Mouse (Mus musculus): Measurements from ENCODE around the gene Hpse2. TPM values are rescaled to one million over a fixed set of nuclear protein-coding genes. Genes with fewer than 3 reads are reported as not detected.

Gene Hpse2
- polyA plus RNA-seq, 1 experiment from 2014 or later, result 0.08 TPM

DNA sequence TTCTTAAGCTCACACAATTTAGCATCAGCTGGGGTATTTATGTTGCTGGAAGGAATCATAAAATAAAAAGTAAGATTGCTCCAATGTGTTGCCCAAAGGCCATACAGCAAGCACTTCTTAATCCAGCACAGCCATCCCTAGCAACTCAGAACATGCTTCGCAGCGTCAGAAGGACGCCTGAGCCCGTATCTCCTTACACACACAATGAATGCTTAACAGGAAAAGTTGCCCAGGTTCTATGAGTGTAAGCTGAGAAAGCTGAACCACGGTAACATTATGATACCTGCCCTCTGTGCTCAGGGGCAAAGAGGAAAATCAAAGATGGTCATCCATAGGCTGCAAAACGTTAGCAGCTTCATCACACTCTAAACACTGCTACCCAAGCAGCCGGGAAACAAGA lies 241.3 kb downstream of the Hpse2 start:
- Histone ChIP-seq H3K27me3 (no peaks in the 10 kb centered on the region), H3K9me3 (no peaks in the 10 kb centered on the region), H3K4me2 (no peak overlapping the region), H3K4me3 (no peak overlapping the region), H3K27ac (replicated peaks) (no peak overlapping the region), H3K9ac (no peak overlapping the region), H3K36me3 (no peaks in the 10 kb centered on the region), H3K4me1 (replicated peaks) (no peaks in the 10 kb centered on the region)
- WGBS, result 79% methylated on average over 7 of the region's 7 CpGs
- no peak for ATAC-seq (ENCODE audit: low read depth)

DNA sequence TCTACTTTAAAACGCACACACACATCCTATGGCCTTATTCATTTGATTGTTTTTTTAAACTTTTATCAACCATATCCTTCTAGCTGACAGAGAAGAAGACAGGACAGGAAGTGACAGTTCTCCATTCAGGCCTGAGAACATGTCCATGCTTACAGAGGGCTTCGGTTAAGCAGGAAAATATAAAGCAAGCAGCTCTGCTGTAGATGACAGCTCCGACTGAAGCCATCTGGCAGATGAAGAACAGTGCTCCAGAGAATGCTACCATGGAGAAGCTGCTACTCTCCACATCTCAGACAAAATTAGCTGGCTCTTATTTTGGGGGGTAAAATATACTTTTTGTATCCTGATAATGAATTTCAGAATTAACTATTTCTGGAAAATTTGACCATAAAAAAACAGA lies 246.5 kb downstream of the Hpse2 start:
- 85% methylated on average over 3 of the region's 3 CpGs for WGBS
- no peak overlapping the region for H3K4me2 ChIP-seq
- ATAC-seq (ENCODE audit: low read depth), result no peak
- no peak overlapping the region for H3K27ac ChIP-seq (replicated peaks)
- no peak overlapping the region for H3K9ac ChIP-seq
- H3K9me3 ChIP-seq, result no peaks in the 10 kb centered on the region
- no peaks in the 10 kb centered on the region for H3K4me1 ChIP-seq (replicated peaks)
- no peak overlapping the region for H3K4me3 ChIP-seq
- H3K36me3 ChIP-seq, result no peaks in the 10 kb centered on the region
- no peaks in the 10 kb centered on the region for H3K27me3 ChIP-seq

DNA sequence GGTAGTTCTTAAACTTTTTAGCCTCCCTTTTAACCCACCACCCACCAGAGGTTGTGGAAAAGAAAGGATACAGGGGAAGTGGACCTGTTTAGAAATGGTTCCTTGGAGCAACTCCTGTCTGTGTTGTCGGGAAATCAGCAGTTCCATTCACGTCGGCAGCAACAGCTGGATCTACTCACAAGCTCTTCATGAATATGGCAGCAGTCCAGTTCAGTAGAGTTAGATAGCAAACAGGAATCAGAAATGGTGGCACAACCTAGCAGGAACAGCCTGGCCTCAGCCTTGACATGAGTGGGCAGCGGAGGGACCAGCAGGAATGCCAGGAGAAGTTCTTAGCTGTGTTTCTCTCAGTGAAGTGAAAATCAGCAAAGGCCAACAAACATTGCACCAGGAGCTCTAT lies 278.4 kb downstream of the Hpse2 start:
- Histone ChIP-seq H3K4me3 (no peak overlapping the region), H3K27me3 (no peaks in the 10 kb centered on the region), H3K36me3 (no peaks in the 10 kb centered on the region), H3K9me3 (peaks cover 5% of the 10 kb centered on the region), H3K9ac (no peak overlapping the region), H3K4me1 (replicated peaks) (no peaks in the 10 kb centered on the region), H3K27ac (replicated peaks) (no peak overlapping the region), H3K4me2 (no peak overlapping the region)
- ATAC-seq (ENCODE audit: low read depth), result no peak
- WGBS, result 95% methylated on average over 4 of the region's 4 CpGs

DNA sequence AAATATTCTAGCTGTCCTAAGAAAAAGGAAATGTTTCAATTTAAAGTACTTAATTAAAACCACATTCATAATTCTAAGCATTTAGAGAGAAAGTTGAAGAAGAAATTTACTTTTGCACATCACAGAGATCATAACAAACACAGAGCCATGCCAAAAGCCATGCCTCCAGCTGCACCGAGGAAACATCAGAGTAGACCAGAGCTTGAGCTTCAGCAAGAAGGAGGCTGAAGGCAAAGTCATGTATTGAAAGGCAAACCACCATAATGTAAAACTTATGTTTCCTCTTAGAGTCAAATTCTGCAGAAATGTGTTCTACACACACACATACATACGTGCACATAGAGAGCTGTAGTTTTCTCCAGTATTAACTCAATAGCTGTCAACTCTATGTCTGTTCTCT lies 291.2 kb downstream of the Hpse2 start:
- no peak overlapping the region for H3K4me3 ChIP-seq
- WGBS, result 89% methylated on average over 2 of the region's 2 CpGs
- ATAC-seq (ENCODE audit: low read depth), result no peak
- H3K9ac ChIP-seq, result no peak overlapping the region
- no peaks in the 10 kb centered on the region for H3K4me1 ChIP-seq (replicated peaks)
- H3K4me2 ChIP-seq, result no peak overlapping the region
- H3K9me3 ChIP-seq, result no peaks in the 10 kb centered on the region
- H3K27me3 ChIP-seq, result no peaks in the 10 kb centered on the region
- H3K27ac ChIP-seq (replicated peaks), result no peak overlapping the region
- H3K36me3 ChIP-seq, result no peaks in the 10 kb centered on the region

DNA sequence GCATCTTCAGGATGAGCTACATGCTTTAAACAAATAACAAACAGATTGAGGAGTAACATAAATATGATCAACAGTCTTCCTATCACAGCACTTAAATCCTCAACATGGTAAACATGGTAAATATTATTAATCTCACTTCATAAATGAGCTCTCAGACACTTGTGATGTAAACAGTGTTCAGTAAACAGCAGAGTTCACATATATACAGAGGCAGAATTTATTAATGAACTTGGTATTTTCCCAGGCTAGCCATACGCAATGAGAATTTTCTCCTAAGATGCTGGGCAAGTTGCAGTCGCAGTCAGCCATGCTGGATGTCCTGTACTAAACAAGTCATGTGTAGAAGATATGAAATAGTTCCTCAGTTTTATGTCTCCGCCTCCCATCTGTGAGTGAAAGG lies 300.9 kb downstream of the Hpse2 start:
- Histone ChIP-seq H3K4me1 (replicated peaks) (no peaks in the 10 kb centered on the region), H3K4me2 (no peak overlapping the region), H3K36me3 (no peaks in the 10 kb centered on the region), H3K9ac (no peak overlapping the region), H3K4me3 (no peak overlapping the region), H3K27me3 (no peaks in the 10 kb centered on the region), H3K27ac (replicated peaks) (no peak overlapping the region), H3K9me3 (no peaks in the 10 kb centered on the region)
- ATAC-seq (ENCODE audit: low read depth), result no peak
- 91% methylated on average over 3 of the region's 3 CpGs for WGBS

DNA sequence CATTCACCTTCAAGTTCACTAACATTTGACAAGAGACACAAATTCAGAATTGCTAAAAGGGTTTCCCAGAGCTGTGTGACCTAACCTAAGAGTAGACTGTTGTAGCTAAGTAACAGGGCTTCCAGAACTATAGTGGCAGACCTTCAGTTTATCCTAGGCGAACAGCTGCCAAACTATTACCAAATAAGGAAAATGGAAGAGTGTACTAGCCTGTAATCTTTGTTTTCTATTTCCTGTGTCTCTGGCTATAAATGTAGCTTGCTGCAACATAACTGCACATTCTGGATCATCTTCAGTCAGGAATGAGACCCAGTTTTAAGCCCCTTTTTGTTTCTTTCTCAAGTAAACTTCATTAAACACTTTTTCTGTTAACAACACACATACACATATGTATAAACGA lies 324.0 kb downstream of the Hpse2 start:
- ATAC-seq (ENCODE audit: low read depth), result no peak
- no peak overlapping the region for H3K9ac ChIP-seq
- H3K27ac ChIP-seq (replicated peaks), result no peak overlapping the region
- H3K4me1 ChIP-seq (replicated peaks), result no peaks in the 10 kb centered on the region
- no peaks in the 10 kb centered on the region for H3K9me3 ChIP-seq
- no peaks in the 10 kb centered on the region for H3K36me3 ChIP-seq
- no peak overlapping the region for H3K4me2 ChIP-seq
- WGBS, result 84% methylated on average over 2 of the region's 2 CpGs
- H3K4me3 ChIP-seq, result no peak overlapping the region
- no peaks in the 10 kb centered on the region for H3K27me3 ChIP-seq

DNA sequence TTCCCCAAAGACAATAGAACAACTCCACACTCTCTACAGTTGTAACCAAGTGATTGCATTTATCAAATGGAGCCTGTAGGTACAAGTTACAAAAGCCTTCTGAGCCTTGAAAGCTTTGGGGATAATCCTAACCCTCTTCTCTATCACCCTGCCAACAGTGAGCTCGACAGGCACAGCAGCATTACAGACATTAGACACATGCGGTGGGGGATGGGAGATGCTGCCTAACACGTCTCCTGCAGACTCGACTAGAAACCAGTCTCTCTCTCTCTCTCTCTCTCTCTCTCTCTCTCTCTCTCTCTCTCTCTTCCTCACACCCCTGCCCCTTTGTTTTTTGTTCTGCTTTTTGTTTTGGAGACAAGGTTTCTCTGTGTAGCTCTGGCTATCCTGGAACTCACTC lies 343.6 kb downstream of the Hpse2 start:
- H3K36me3 ChIP-seq, result no peaks in the 10 kb centered on the region
- ATAC-seq (ENCODE audit: low read depth), result no peak
- no peak overlapping the region for H3K9ac ChIP-seq
- no peak overlapping the region for H3K4me3 ChIP-seq
- H3K4me1 ChIP-seq (replicated peaks), result no peaks in the 10 kb centered on the region; the same call in 1 of the 2 replicates
- 49% methylated on average over 4 of the region's 4 CpGs for WGBS
- no peaks in the 10 kb centered on the region for H3K9me3 ChIP-seq
- H3K4me2 ChIP-seq, result no peak overlapping the region
- no peaks in the 10 kb centered on the region for H3K27me3 ChIP-seq
- H3K27ac ChIP-seq (replicated peaks), result no peak overlapping the region

DNA sequence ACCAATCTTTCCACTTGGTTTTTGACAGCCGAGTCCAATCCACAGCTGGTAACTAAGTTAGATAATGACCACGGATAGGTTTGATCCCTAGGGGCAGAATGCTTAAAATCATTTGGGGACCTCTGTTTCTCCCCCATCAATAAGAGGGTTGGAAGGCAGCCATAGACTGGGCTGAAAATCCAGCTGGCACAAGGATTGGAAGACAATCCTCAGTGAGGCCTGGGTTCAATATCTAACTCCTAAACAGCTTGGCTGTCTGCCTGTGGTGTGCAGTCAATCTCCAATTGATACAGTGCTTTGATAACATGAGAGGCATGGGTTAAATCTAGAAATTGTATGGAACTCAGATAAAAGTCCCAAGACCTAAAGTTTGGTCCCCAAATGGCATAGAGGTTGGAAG lies 345.4 kb downstream of the Hpse2 start:
- no peak overlapping the region for H3K4me2 ChIP-seq
- 76% methylated on average over 2 of the region's 2 CpGs for WGBS

DNA sequence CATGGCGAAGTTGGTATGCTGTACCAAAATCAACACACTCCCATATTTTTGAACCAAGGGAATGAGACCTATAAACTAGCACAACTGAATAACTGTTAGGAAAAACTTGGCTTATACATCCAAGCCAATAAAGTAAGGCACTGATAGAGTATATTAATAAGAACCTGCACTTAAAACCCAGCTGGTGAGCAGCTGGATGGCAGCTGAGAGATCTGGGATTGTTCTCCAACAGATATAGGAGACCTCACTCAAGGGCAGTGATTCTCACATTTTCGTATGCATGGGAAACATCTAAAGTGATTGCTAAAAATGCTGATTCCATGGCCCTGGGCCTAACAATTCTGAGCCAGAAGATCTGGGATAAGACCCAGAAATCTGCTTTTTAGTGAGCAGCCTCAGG lies 345.9 kb downstream of the Hpse2 start:
- H3K27me3 ChIP-seq, result no peaks in the 10 kb centered on the region
- ATAC-seq (ENCODE audit: low read depth), result no peak
- no peak overlapping the region for H3K27ac ChIP-seq (replicated peaks)
- no peak overlapping the region for H3K9ac ChIP-seq
- H3K9me3 ChIP-seq, result no peaks in the 10 kb centered on the region
- H3K4me3 ChIP-seq, result no peak overlapping the region
- no peak overlapping the region for H3K4me2 ChIP-seq
- 73% methylated on average over 2 of the region's 2 CpGs for WGBS
- no peaks in the 10 kb centered on the region for H3K36me3 ChIP-seq
- H3K4me1 ChIP-seq (replicated peaks), result no peaks in the 10 kb centered on the region; the same call in 1 of the 2 replicates

More for the DNA sequence above, 345.4 kb downstream of the Hpse2 start:
- Histone ChIP-seq H3K36me3 (no peaks in the 10 kb centered on the region), H3K27ac (replicated peaks) (no peak overlapping the region), H3K27me3 (no peaks in the 10 kb centered on the region), H3K4me3 (no peak overlapping the region), H3K9me3 (no peaks in the 10 kb centered on the region), H3K4me1 (replicated peaks) (no peaks in the 10 kb centered on the region; the same call in 1 of the 2 replicates), H3K9ac (no peak overlapping the region)
- no peak for ATAC-seq (ENCODE audit: low read depth)

DNA sequence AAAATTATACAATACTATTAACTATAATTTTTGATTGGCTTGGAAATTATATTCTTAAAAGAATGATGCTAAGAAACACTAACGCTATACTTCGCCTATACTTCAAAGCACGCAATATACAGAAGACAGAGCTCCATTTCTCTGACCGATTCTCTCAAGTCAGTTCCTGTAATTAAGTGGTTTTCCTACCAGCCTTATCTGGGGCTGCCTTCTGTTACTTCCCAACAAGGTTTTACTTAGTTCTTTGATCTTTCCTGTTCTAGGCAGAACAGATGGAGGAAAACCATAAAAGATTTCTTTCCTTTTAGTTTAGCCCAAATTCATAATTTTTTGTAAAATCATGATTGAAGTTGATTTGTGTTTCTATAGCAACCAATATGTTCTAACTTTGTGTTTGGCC lies 351.8 kb downstream of the Hpse2 start:
- Histone ChIP-seq H3K36me3 (no peaks in the 10 kb centered on the region), H3K27ac (replicated peaks) (no peak overlapping the region), H3K9me3 (no peaks in the 10 kb centered on the region), H3K4me3 (no peak overlapping the region), H3K9ac (no peak overlapping the region), H3K27me3 (no peaks in the 10 kb centered on the region), H3K4me1 (replicated peaks) (no peaks in the 10 kb centered on the region), H3K4me2 (no peak overlapping the region)
- WGBS, result 87% methylated on average over 4 of the region's 4 CpGs
- no peak for ATAC-seq (ENCODE audit: low read depth)

DNA sequence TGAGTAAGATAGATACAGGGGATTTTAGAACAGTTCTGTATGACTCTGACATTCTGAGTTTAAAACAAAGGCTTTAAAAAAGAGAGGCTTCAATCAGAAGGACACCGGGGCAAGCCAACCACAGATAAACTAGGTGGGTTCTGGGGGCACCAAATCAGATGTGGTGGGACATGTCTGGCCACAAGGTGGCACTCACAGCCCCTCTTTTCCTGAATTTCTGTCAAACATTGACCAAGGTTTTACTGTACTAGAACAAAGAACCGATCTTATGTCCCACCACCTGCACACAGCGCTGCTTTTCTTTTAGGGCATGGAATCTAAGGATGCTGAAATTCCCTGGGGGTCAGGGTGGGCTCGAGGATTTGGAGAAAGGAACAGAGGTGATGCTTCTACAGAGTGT lies 360.9 kb downstream of the Hpse2 start:
- Histone ChIP-seq H3K9me3 (no peaks in the 10 kb centered on the region), H3K27ac (replicated peaks) (no peak overlapping the region), H3K9ac (no peak overlapping the region), H3K27me3 (no peaks in the 10 kb centered on the region), H3K4me2 (no peak overlapping the region), H3K36me3 (no peaks in the 10 kb centered on the region), H3K4me3 (no peak overlapping the region), H3K4me1 (replicated peaks) (no peaks in the 10 kb centered on the region)
- ATAC-seq (ENCODE audit: low read depth), result 0 out of 2 replicates have a peak, but pooled peaks have one; percentile 50
- 31% methylated on average over 4 of the region's 4 CpGs for WGBS

DNA sequence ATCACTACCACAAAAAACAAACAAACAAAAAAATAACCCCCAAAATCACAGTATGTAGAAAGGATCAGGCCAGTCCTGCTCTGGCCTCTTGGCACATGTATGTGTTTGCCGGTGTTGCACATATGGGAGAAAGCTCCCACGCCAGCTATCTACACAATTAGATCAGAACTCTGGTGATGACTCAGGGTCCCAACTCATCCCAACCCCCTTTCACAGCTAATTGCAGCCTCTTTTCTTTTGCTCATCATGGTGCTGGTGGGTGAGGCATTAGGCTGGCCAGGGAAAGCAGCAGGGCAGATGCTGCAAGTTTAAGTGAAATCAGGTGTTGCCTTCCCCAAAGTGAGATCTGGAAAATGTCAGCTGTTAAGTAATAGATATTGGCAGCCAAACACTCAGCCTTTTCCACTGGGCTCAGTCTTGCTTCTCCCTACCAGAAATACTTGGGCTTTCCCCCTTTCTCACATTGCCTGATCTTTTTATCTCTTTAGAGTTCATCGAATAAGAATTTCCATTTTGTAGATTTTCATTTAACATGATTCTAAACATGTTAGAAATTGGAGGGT lies 365.5 kb downstream of the Hpse2 start:
- no peak for ATAC-seq (ENCODE audit: low read depth)
- Histone ChIP-seq H3K9me3 (no peaks in the 10 kb centered on the region), H3K27me3 (no peaks in the 10 kb centered on the region), H3K36me3 (no peaks in the 10 kb centered on the region), H3K4me1 (replicated peaks) (peaks cover 7% of the 10 kb centered on the region), H3K9ac (no peak overlapping the region), H3K4me2 (no peak overlapping the region), H3K27ac (replicated peaks) (no peak overlapping the region), H3K4me3 (no peak overlapping the region)
- 88% methylated on average over 3 of the region's 3 CpGs for WGBS

DNA sequence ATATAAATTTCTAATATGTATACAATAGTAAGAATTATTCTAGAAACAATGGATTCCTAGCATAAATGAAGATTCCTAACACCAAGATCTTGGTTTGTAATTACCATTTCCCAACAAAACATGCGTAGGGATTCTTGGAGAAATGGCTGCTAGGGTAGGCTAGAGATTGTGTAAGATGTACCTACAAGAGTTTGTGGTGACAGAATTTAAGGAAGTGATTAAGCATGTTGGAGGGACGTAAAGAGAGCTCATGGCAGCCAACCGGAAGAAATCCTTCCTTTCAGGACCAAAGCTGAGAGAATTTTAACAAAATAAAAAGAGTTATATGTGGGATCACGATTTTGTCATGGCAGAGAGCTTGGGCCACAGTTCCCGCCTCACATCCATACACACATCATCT lies 369.4 kb downstream of the Hpse2 start:
- no peak overlapping the region for H3K4me3 ChIP-seq
- H3K4me1 ChIP-seq (replicated peaks), result peaks cover 10% of the 10 kb centered on the region
- no peak overlapping the region for H3K27ac ChIP-seq (replicated peaks)
- no peaks in the 10 kb centered on the region for H3K9me3 ChIP-seq
- WGBS, result 87% methylated on average over 5 of the region's 5 CpGs
- H3K4me2 ChIP-seq, result no peak overlapping the region
- H3K9ac ChIP-seq, result no peak overlapping the region
- H3K27me3 ChIP-seq, result no peaks in the 10 kb centered on the region
- H3K36me3 ChIP-seq, result no peaks in the 10 kb centered on the region
- no peak for ATAC-seq (ENCODE audit: low read depth)
